Mouse (Mus musculus) midbrain, embryonic 16.5 days (tissue): Measurements from ENCODE around the gene Gm21943. TPM values are rescaled to one million over a fixed set of nuclear protein-coding genes. Genes with fewer than 3 reads are reported as not detected.
"Not testable (repeated sequence)": the region's sequence is repeated elsewhere in the genome, so short reads cannot be mapped to it uniquely, and the experiment has no call there.

ENCODE experiments used
- ATAC-seq: fragments of 200-750 bp; cut with Nextera tagmentation; 2 replicates; pipeline ENCODE4 v1.8.0; 2017; ENCODE audit warnings: moderate TSS enrichment
- H3K27ac ChIP-seq: fragments of 300-500 bp; sonication (generic); 2 replicates; pipeline ENCODE4 v1.5.1; 2014; ENCODE audit warnings: mild to moderate bottlenecking, low read length, mixed read lengths
- H3K27me3 ChIP-seq: fragments of 300-500 bp; sonication (generic); 2 replicates; pipeline ENCODE4 v1.6.1; 2014; ENCODE audit warnings: low read depth, low read length, mixed read lengths; ENCODE audit not compliant: control insufficient read depth, insufficient read depth
- H3K36me3 ChIP-seq: fragments of 300-500 bp; sonication (generic); 2 replicates; pipeline ENCODE4 v1.6.1; 2014; ENCODE audit warnings: mild to moderate bottlenecking, low read length, moderate library complexity, mixed read lengths; ENCODE audit not compliant: control insufficient read depth, insufficient read depth
- H3K4me1 ChIP-seq: fragments of 300-500 bp; sonication (generic); 2 replicates; pipeline ENCODE4 v1.6.1; 2014; ENCODE audit warnings: mild to moderate bottlenecking, low read length, mixed read lengths; ENCODE audit not compliant: control insufficient read depth, insufficient read depth
- H3K4me2 ChIP-seq: fragments of 300-500 bp; sonication (generic); 2 replicates; pipeline ENCODE4 v1.6.1; 2014; ENCODE audit warnings: mild to moderate bottlenecking, low read length, mixed read lengths
- H3K4me3 ChIP-seq: fragments of 300-500 bp; sonication (generic); 2 replicates; pipeline ENCODE4 v1.5.1; 2014; ENCODE audit warnings: low read depth, mild to moderate bottlenecking, low read length, moderate library complexity, mixed read lengths
- H3K9ac ChIP-seq: fragments of 300-500 bp; sonication (generic); 2 replicates; pipeline ENCODE4 v1.6.1; 2014; ENCODE audit warnings: low read depth, low read length, mixed read lengths
- H3K9me3 ChIP-seq: fragments of 300-500 bp; sonication (generic); replicated peaks from 2 replicates; pipeline ENCODE4 v1.6.1; 2014; ENCODE audit warnings: mild to moderate bottlenecking, low read length, mixed read lengths; ENCODE audit not compliant: control insufficient read depth, poor library complexity, severe bottlenecking
- WGBS: fragments of 180-500 bp; shearing (Covaris S2); extraction: QIAGEN DNeasy Blood & Tissue Kit; methylation state at CpG from one replicate; pipeline ENCODE4 v1.1.7; 2014; 5-methylcytosine and 5-hydroxymethylcytosine counted together
- polyA plus RNA-seq: library from polyadenylated mRNA; unstranded; fragments of >200 nt; fragmentation: Nextera tagmentation; extraction: Ambion mirVana; gene quantifications from 2 replicates; pipeline ENCODE4 v1.2.1, GENCODE M21; 2015

The Gm21943 gene
- polyA plus RNA-seq: not detected in 2 replicates

- H3K9ac ChIP-seq, H3K4me3 ChIP-seq, H3K36me3 ChIP-seq, H3K4me1 ChIP-seq, H3K27me3 ChIP-seq, H3K9me3 ChIP-seq, H3K4me2 ChIP-seq, ATAC-seq, H3K27ac ChIP-seq: not testable (repeated sequence)
- no CpG with 5 or more reads among the region's 4 CpGs for WGBS
Measured at GRCm38 (mm10) chrY:57533644-57534043, at the start of gene Gm21943. Gm21943 (minus strand) TSS chrY:57533744.

Other genes with a start within 250 kb of the Gm21943 start
- not detected in 2 replicates for gene Gm28961, start 172.0 kb upstream of the Gm21943 start, polyA plus RNA-seq